Mouse (Mus musculus): ENCODE data around the gene Gpatch4. TPM values are rescaled to one million over a fixed set of nuclear protein-coding genes. Genes with fewer than 3 reads are reported as not detected.

Gpatch4 gene
- 18.7 and 20.9 TPM in 2 replicates for polyA plus RNA-seq (2015; fragmentation: Nextera tagmentation; extraction: Ambion mirVana)

DNA sequence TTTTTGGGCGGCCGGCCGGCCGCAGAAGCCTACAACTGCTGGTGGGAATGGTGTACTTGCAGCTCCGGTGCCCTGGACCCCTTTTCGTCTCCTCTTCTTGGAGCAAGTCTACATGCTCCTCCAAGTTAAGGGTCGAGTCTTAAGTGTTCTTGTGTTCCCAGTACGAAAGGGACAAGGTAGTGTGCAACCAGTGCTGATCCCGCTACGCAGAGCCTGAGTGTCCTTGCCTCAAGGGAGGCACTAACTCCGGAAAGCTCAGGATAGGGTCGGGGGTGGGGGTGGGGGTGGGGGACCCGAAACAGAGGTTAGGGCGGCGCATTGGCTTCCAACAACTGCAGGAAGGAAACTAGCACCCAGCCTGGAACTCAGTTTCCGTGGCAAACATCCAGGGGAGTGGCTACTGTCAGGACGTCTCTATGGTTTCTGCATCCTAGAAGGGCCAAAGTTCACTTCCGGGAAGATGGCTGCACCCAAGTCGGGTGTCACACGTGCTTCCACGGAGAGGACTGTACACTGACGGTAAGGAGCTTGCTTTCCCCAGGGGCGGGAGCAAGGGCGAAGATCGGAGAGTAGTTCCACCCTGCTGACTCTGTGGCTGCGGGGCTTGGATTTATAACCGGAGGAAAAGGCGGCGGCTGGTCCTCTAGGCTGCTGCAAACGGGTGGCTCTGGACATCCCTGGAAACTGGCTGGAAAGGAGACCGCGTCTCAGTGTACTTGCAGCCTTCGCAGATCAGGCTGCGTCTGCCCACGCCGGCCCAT lies at the start of gene Gpatch4:
Gene Gpatch4 (plus strand): TSS at position 448 of the 761 bp plus-strand sequence.
- peaks cover 10% of the 10 kb centered on the region for H3K4me1 ChIP-seq
- peak within 1 kb of the TSS; percentile 77 for H3K4me2 ChIP-seq
- peak within 1 kb of the TSS; percentile 85 for H3K4me3 ChIP-seq
- H3K9me3 ChIP-seq: no peaks in the 10 kb centered on the region
- peak within 1 kb of the TSS; percentile 50 for H3K27ac ChIP-seq (replicated peaks)
- ATAC-seq (ENCODE audit: extremely low read depth, insufficient number of reproducible peaks, low FRiP score, low TSS enrichment): peak; percentile 54; the same call in 1 of the 2 replicates
- peaks cover 5% of the 10 kb centered on the region; the same call in 1 of the 2 replicates for H3K36me3 ChIP-seq
- 8% methylated on average over 36 of the region's 36 CpGs for WGBS
- H3K9ac ChIP-seq: peak within 1 kb of the TSS; percentile 84
- peaks cover 29% of the 10 kb centered on the region for H3K27me3 ChIP-seq (replicated peaks)

DNA sequence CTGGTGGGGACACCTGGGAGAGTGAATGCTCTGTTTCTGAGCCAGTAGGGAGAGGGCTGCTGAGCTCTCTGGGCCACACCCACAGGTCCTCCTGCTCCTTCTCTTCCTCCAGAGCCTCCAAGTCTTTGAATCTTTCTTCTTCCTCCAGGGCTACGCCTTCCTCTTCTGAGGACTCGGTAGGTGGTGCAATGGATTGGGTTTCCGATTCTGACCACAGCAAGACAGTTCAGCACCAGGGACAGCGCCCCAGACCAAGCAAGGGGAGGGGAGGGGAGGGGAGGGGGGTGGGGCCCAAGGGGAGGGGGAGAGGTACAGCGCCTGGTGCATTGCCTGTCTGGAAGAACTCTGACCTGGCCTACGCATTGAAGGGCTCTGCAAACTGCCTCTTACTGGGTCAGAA lies 49.5 kb upstream of the Gpatch4 start:
- Histone ChIP-seq H3K4me2 (no peak overlapping the region), H3K27me3 (replicated peaks) (peaks cover 100% of the 10 kb centered on the region), H3K36me3 (no peaks in the 10 kb centered on the region), H3K4me1 (peaks cover 9% of the 10 kb centered on the region), H3K4me3 (no peak overlapping the region), H3K9me3 (no peaks in the 10 kb centered on the region), H3K27ac (replicated peaks) (no peak overlapping the region), H3K9ac (no peak overlapping the region)
- no peak for ATAC-seq (ENCODE audit: extremely low read depth, insufficient number of reproducible peaks, low FRiP score, low TSS enrichment)
- 0% methylated on average over 4 of the region's 6 CpGs for WGBS

DNA sequence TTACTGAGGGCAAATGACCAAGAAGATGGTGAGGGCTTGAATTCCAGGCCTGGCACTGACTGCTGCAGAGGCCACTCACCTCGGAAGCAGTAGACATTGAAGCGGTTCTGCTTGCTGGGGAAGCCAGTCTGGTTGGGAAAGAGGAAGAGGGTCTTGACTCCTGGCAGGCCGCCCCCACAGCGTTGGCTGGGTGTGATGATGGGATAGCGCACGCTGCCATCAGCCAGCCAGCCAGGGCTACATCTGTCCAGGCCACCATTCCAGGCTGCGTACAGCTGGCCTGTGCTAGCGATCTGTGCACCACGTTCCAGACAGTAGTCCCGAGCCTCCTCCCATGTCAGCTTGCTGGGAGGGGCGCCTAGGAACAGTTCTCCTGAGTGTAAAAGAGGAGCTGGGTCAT lies 47.6 kb upstream of the Gpatch4 start:
- Histone ChIP-seq H3K27ac (replicated peaks) (no peak overlapping the region), H3K9me3 (no peaks in the 10 kb centered on the region), H3K9ac (no peak overlapping the region), H3K36me3 (no peaks in the 10 kb centered on the region), H3K4me3 (no peak overlapping the region), H3K4me2 (no peak overlapping the region), H3K4me1 (peaks cover 18% of the 10 kb centered on the region), H3K27me3 (replicated peaks) (peaks cover 100% of the 10 kb centered on the region)
- no peak for ATAC-seq (ENCODE audit: extremely low read depth, insufficient number of reproducible peaks, low FRiP score, low TSS enrichment)
- 27% methylated on average over 11 of the region's 11 CpGs for WGBS

DNA sequence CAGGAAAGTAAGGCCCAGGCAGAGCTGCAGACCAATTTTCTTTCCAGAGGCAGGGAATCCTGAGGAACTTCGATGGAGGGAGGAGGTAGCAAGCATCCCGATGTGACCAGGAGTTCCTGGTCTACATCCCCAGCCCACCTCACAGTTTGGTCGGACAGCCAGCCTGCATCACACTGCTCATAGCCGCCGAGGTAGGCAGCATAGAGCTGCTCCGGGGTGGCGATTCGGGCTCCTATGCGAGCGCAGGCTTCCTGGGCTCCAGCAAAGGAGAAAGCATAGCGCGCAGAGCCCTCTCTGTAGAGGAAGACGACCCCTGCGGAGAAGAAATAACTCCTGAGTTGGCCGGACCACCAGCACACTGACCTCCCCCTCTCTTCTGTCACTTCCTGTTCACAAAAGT lies 46.5 kb upstream of the Gpatch4 start:
- Histone ChIP-seq H3K4me3 (peak overlapping the region; percentile 49; the same call in 1 of the 2 replicates), H3K9ac (no peak overlapping the region), H3K4me2 (peak overlapping the region; percentile 68)

DNA sequence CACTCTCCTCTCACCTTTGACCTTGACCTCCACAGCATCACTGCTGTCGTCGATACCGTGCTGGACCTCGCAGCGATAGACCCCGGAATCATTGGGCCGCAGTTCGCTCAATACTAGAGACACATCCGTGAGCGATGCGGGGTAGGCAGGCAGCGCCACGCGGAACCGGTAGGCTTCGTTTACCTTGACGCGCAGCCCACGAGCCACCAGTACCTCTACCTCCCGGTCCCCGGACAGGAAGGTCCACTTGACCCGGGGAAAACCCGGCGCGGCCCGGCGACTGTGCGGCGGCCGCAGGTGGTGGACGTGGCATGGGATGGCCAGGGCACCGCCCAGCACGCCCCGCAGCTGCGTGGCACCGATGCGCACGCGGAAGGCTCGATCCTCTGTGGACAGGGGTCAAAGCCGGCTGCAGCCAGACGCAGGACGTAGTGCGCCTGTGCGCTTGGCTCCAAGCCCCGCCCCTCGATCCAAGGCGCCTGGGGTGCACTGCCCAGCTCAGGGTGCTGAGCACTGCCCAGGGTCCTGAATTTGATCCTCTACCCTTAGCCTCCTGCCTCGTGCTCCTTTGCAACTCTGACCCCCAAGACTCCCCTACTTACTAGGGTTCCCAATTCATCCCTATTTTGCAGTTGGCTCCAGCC lies 45.8 kb upstream of the Gpatch4 start:
- H3K9me3 ChIP-seq: no peaks in the 10 kb centered on the region
- peaks cover 24% of the 10 kb centered on the region for H3K4me1 ChIP-seq
- H3K27me3 ChIP-seq (replicated peaks): peaks cover 100% of the 10 kb centered on the region
- H3K4me2 ChIP-seq: peak overlapping the region; percentile 68
- H3K9ac ChIP-seq: peak overlapping the region; percentile 60
- no peak overlapping the region for H3K27ac ChIP-seq (replicated peaks)
- H3K36me3 ChIP-seq: no peaks in the 10 kb centered on the region
- under 1% methylated on average over 49 of the region's 49 CpGs for WGBS
- peak overlapping the region; percentile 49 for H3K4me3 ChIP-seq
- no peak for ATAC-seq (ENCODE audit: extremely low read depth, insufficient number of reproducible peaks, low FRiP score, low TSS enrichment)

More for the DNA sequence above, 46.5 kb upstream of the Gpatch4 start:
- ATAC-seq (ENCODE audit: extremely low read depth, insufficient number of reproducible peaks, low FRiP score, low TSS enrichment): no peak
- peaks cover 100% of the 10 kb centered on the region for H3K27me3 ChIP-seq (replicated peaks)
- H3K27ac ChIP-seq (replicated peaks): no peak overlapping the region
- H3K36me3 ChIP-seq: no peaks in the 10 kb centered on the region
- peaks cover 24% of the 10 kb centered on the region for H3K4me1 ChIP-seq
- H3K9me3 ChIP-seq: no peaks in the 10 kb centered on the region
- 1% methylated on average over 15 of the region's 15 CpGs for WGBS

DNA sequence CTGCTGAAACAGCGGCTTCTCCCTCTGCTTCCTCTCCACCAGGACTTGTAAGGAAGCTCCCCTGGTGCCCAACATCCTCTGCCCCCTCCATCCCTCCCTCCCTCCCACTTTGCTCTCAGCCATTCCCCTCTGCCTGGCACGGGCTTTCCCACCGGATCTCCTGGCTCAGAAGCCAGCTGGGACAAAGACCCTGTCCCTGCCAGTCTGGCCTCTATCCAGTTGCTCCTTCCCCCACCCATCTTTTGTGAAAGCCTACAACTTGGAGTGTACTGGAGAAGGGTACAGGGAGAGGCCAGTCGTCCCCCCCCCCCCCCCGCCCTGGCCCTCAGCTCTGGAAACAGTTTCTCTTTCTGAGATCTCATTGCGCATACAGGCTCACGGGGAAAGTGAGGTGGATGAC lies 44.2 kb upstream of the Gpatch4 start:
- 3% methylated on average over 7 of the region's 7 CpGs for WGBS
- Histone ChIP-seq H3K36me3 (no peaks in the 10 kb centered on the region), H3K27ac (replicated peaks) (no peak overlapping the region)

DNA sequence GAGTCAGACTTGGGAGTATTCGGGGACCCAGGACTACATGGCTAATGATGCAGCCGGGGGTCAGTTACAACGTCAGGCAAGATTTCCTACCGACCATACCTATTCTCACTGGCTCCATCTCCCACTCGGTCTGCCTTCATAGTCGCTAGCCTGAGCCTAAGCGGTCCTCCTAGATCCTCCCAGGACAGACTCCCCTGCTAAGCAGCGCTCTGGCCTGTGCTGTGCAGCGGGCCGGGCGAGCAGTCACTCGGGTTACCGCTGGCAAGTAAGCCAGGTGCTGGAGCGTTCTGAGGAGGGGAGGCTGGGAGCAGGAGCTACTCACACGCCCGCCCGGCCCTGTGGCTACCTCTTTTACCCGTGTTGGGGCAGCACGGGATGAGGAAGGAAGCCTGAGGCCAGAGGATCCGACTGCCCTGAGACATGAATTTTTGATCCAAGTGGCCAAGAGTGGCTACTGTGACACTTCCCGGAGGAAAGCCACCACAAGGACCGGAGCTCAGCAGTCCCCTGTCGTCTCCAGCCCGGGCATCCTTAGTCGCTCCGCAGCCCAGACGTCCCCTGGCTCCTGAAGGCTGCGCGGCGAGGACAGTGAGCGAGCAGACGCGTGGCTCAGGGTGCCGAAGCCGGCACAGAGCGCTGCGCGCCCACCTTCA lies 43.5 kb upstream of the Gpatch4 start:
- Histone ChIP-seq H3K9ac (0 out of 2 replicates have a peak overlapping the region, but pooled peaks have one; percentile 28), H3K4me3 (peak overlapping the region; percentile 48), H3K4me2 (peak overlapping the region; percentile 69), H3K36me3 (no peaks in the 10 kb centered on the region), H3K4me1 (peaks cover 27% of the 10 kb centered on the region), H3K9me3 (no peaks in the 10 kb centered on the region), H3K27me3 (replicated peaks) (peaks cover 100% of the 10 kb centered on the region), H3K27ac (replicated peaks) (no peak overlapping the region)
- 1% methylated on average over 38 of the region's 38 CpGs for WGBS
- no peak for ATAC-seq (ENCODE audit: extremely low read depth, insufficient number of reproducible peaks, low FRiP score, low TSS enrichment)

More for the DNA sequence above, 44.2 kb upstream of the Gpatch4 start:
- H3K9me3 ChIP-seq: no peaks in the 10 kb centered on the region
- H3K9ac ChIP-seq: no peak overlapping the region
- peaks cover 27% of the 10 kb centered on the region for H3K4me1 ChIP-seq
- peaks cover 100% of the 10 kb centered on the region for H3K27me3 ChIP-seq (replicated peaks)
- H3K4me3 ChIP-seq: no peak overlapping the region
- H3K4me2 ChIP-seq: no peak overlapping the region
- ATAC-seq (ENCODE audit: extremely low read depth, insufficient number of reproducible peaks, low FRiP score, low TSS enrichment): no peak

DNA sequence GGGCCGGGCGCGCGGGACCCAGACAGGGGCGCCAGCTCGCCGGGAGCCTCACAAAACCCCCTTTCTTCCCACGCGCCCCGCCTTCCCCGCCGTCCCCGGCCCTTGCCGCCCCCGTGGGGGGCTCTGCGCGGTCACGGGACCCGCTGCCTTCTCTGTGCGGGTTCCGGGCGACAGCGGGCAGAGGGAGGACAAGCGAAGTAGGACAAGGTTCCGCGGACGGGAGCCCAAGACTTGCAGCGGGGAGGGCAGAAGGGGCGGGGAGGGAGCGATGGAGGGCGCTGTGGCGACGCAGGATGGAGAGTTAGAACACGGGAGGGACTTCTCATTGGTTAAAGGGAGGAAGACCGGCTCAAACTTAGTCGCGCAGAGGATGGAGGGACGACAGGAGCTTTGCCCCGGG lies 42.7 kb upstream of the Gpatch4 start, which contains the start of gene Bcan:
Gene Bcan (minus strand): TSS at position 50 of the 400 bp plus-strand sequence.
- no peak for ATAC-seq (ENCODE audit: extremely low read depth, insufficient number of reproducible peaks, low FRiP score, low TSS enrichment)

DNA sequence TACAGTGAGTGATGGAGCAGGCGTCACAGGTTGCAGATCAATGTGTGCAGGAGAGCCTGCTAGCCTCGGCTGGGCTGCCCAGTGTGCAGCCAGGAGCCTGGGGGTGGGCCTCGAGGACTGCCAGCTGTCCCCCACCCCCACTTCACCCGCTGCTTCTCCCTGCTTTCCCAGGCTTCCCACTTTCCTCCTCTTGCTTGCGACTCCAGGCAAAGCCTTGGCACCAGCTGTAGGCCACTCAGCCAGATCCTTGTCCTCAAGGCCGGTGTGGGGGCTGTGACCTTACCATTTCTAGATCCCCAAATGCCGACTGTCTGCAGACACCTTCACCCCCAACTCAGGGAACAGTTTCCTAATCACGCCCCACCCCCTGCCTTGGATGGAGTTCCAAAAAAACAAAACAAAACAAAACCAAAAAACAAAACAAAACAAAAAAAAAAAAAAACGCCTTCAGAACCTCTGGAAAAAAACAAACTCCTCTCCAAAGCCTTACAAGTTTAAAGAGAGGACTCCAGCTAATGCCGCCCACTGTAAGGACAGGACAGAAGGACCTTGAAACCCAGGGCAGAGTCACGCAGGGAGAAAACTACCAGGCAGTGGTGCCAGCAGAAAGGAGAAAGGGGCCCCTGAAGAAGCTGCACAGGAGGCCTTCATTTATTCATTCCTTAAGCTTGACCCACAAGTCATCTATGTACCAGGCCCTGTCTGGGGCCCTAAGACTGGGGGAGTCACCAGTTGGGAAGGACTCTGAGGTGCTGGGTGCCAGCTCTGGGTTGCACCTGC lies 41.9 kb upstream of the Gpatch4 start:
- H3K9me3 ChIP-seq: no peaks in the 10 kb centered on the region
- H3K9ac ChIP-seq: no peak overlapping the region
- no peaks in the 10 kb centered on the region for H3K36me3 ChIP-seq
- H3K27ac ChIP-seq (replicated peaks): no peak overlapping the region
- peaks cover 27% of the 10 kb centered on the region for H3K4me1 ChIP-seq
- no peak for ATAC-seq (ENCODE audit: extremely low read depth, insufficient number of reproducible peaks, low FRiP score, low TSS enrichment)
- peak overlapping the region; percentile 69 for H3K4me2 ChIP-seq
- peak overlapping the region; percentile 48; the same call in 1 of the 2 replicates for H3K4me3 ChIP-seq
- 8% methylated on average over 11 of the region's 11 CpGs for WGBS
- H3K27me3 ChIP-seq (replicated peaks): peaks cover 96% of the 10 kb centered on the region

More for the DNA sequence above, 42.7 kb upstream of the Gpatch4 start, which contains the start of gene Bcan:
- Histone ChIP-seq H3K27me3 (replicated peaks) (peaks cover 100% of the 10 kb centered on the region), H3K9ac (peak within 1 kb of the TSS; percentile 28; the same call in 1 of the 2 replicates), H3K36me3 (no peaks in the 10 kb centered on the region), H3K27ac (replicated peaks) (no peak within 1 kb of the TSS), H3K4me2 (peak within 1 kb of the TSS; percentile 69), H3K4me1 (peaks cover 27% of the 10 kb centered on the region), H3K9me3 (no peaks in the 10 kb centered on the region), H3K4me3 (peak within 1 kb of the TSS; percentile 48)
- 2% methylated on average over 32 of the region's 39 CpGs for WGBS

DNA sequence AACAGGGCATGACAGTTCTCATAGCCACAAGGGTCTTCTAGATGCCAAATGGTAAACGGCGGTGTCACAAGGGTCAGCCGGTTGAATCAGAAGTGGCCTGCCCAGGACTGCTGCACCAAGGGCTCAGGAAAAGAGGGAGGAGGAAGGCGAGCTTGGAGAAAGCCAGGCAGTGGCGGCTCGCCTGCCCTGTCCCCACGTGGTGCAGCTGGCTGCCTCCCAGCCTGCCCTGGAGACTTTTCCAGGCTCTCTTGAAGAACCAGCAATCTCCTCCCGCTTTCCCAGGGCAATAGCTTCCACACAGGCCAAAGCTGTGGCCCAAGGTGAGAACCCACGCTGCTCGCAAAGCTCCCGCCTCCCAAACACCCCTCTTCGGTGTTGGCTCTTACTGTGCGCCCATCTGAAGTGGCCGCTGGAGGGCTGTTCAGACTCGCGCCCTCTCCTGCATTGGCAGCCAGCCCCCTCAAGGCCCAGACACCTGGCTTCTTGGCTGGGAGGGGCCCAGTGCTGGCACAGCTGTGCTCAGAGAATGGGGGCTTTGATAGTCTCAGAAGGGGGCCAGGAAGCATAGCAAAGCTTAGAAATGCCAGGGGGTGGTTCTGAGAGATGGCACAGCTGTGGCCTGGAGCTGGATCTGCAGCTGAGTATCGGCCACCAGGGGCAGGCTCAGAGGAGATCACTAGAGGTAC lies 40.5 kb upstream of the Gpatch4 start:
- Histone ChIP-seq H3K4me2 (no peak overlapping the region), H3K36me3 (no peaks in the 10 kb centered on the region), H3K27me3 (replicated peaks) (peaks cover 85% of the 10 kb centered on the region), H3K9ac (no peak overlapping the region), H3K4me3 (0 out of 2 replicates have a peak overlapping the region, but pooled peaks have one; percentile 4), H3K27ac (replicated peaks) (no peak overlapping the region), H3K4me1 (peaks cover 28% of the 10 kb centered on the region), H3K9me3 (no peaks in the 10 kb centered on the region)
- WGBS: 3% methylated on average over 17 of the region's 17 CpGs
- no peak for ATAC-seq (ENCODE audit: extremely low read depth, insufficient number of reproducible peaks, low FRiP score, low TSS enrichment)

Data from heart, embryonic 13.5 days (tissue).